Mouse (Mus musculus): ENCODE measurements around the gene P3h1. TPM values are rescaled to one million over a fixed set of nuclear protein-coding genes. Genes with fewer than 3 reads are reported as not detected.

The P3h1 gene
- polyA plus RNA-seq, 1 experiment from 2014 or later, result 22.4 TPM

- H3K27me3 ChIP-seq (replicated peaks; ENCODE audit: control insufficient read depth, insufficient read depth, low read length), result no peaks in the 10 kb centered on the region
- under 1% methylated on average over 39 of the region's 47 CpGs for WGBS
- H3K4me1 ChIP-seq (ENCODE audit: control insufficient read depth, insufficient read depth, low read length), result peaks cover 7% of the 10 kb centered on the region; the same call in 1 of the 2 replicates
- H3K9me3 ChIP-seq (ENCODE audit: control insufficient read depth, low read length), result no peaks in the 10 kb centered on the region
- no peaks in the 10 kb centered on the region for H3K36me3 ChIP-seq (ENCODE audit: control insufficient read depth, insufficient read depth, low read length)
- H3K4me3 ChIP-seq (ENCODE audit: low read length), result peak within 1 kb of the TSS; percentile 85
- peak; percentile 97 for ATAC-seq
- H3K4me2 ChIP-seq (ENCODE audit: low read depth, low read length), result peak within 1 kb of the TSS; percentile 74
- H3K27ac ChIP-seq (ENCODE audit: low read length), result peak within 1 kb of the TSS; percentile 65
- H3K9ac ChIP-seq (ENCODE audit: low read depth, low read length), result peak within 1 kb of the TSS; percentile 87
These were observed 37.7 kb upstream of the P3h1 start, which contains the start of gene Svbp for GRCm38 (mm10) chr4:119194909-119195581. TSS of gene Svbp (plus strand) at chr4:119195306.

DNA sequence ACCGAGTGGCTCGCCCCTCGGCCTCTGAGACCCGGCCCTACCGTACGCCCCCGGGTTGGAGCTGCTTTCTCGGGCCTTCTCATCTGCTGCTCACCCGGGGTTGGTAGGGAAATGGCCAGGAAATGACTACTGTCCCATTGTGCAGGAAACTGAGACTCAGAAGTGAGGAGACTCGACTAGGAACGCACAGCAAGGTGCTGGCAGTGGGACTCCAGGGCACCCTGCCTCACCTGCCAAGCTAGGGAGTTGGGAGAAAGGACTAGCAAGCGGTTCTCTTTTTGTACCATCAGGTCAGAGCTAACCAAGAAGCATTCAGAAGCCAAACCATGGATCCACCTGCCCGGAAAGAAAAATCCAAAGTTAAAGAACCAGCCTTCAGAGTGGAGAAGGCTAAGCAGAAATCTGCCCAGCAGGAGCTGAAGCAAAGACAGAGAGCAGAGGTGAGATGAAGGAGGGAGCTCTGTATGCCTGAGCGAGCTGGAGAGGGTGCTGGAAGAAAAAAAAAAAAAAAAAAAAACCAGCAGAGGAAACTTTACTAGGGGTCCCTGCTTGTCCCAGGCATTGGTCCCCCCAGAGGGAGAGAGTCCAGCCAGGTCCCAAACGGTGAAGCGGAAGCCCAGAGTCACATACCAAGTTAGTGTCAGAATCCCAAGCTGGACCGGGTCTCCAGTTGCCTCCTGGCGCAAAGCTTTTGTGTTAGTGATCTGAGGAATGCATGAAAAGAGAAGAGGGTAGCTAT lies 37.0 kb upstream of the P3h1 start:
- ATAC-seq, result peak; percentile 14
- 9% methylated on average over 18 of the region's 18 CpGs for WGBS

DNA sequence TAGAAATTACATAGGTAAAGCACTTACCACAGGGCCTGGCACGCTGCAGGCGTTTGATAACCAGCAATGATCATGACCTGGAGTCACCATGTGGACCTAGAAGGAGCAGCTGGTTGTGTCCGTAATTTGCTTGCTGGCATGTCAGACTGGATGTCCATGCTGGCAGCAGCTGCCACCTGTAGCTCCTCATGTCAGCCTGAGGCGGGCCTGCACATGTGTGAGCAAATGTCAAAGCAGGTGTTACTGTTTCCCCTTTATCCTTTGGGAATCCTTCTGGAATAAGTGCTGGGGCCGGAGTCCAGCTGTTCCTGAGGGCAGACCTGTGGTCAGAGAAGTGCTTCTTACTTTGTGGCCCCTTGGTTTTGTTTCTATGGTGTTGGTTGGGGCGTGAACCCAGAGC lies 34.6 kb upstream of the P3h1 start:
- 86% methylated on average over 6 of the region's 6 CpGs for WGBS

More for the DNA sequence above, 37.0 kb upstream of the P3h1 start:
- H3K4me3 ChIP-seq (ENCODE audit: low read length), result peak overlapping the region; percentile 85
- H3K4me2 ChIP-seq (ENCODE audit: low read depth, low read length), result peak overlapping the region; percentile 74
- H3K9me3 ChIP-seq (ENCODE audit: control insufficient read depth, low read length), result no peaks in the 10 kb centered on the region
- H3K36me3 ChIP-seq (ENCODE audit: control insufficient read depth, insufficient read depth, low read length), result 0 out of 2 replicates have a peak, but pooled peaks cover under 1% of the 10 kb centered on the region
- peaks cover 7% of the 10 kb centered on the region; the same call in 1 of the 2 replicates for H3K4me1 ChIP-seq (ENCODE audit: control insufficient read depth, insufficient read depth, low read length)
- H3K27ac ChIP-seq (ENCODE audit: low read length), result peak overlapping the region; percentile 65
- H3K9ac ChIP-seq (ENCODE audit: low read depth, low read length), result peak overlapping the region; percentile 87
- no peaks in the 10 kb centered on the region for H3K27me3 ChIP-seq (replicated peaks; ENCODE audit: control insufficient read depth, insufficient read depth, low read length)

DNA sequence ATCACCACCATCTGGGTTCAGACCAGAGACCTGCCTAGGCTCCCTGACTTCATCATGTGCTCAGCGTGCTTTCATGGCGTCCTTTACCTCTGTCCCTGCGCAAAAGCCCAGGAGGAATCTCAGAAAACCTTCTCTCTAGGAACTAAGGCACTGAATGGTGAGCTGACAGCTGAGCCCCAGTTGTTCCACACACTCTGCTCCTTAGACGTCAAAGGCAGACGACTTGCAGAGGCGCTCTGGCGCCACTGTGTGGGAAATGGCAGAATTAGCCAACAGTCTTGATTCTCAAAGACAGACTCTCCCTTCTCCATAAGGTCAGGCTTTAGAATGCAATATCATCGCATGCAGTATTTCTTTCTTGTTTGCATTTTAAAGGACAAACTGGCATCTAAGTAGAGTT lies 28.0 kb upstream of the P3h1 start:
- no peak overlapping the region for H3K9ac ChIP-seq (ENCODE audit: low read depth, low read length)
- H3K36me3 ChIP-seq (ENCODE audit: control insufficient read depth, insufficient read depth, low read length), result 0 out of 2 replicates have a peak, but pooled peaks cover 3% of the 10 kb centered on the region
- no peak overlapping the region for H3K4me2 ChIP-seq (ENCODE audit: low read depth, low read length)
- H3K4me1 ChIP-seq (ENCODE audit: control insufficient read depth, insufficient read depth, low read length), result no peaks in the 10 kb centered on the region
- no peaks in the 10 kb centered on the region for H3K9me3 ChIP-seq (ENCODE audit: control insufficient read depth, low read length)
- H3K4me3 ChIP-seq (ENCODE audit: low read length), result no peak overlapping the region
- WGBS, result 22% methylated on average over 8 of the region's 8 CpGs
- ATAC-seq, result 0 out of 2 replicates have a peak, but pooled peaks have one; percentile 38
- H3K27ac ChIP-seq (ENCODE audit: low read length), result no peak overlapping the region
- H3K27me3 ChIP-seq (replicated peaks; ENCODE audit: control insufficient read depth, insufficient read depth, low read length), result no peaks in the 10 kb centered on the region

More for the DNA sequence above, 34.6 kb upstream of the P3h1 start:
- Histone ChIP-seq H3K4me1 (ENCODE audit: control insufficient read depth, insufficient read depth, low read length) (peaks cover 7% of the 10 kb centered on the region; the same call in 1 of the 2 replicates), H3K36me3 (ENCODE audit: control insufficient read depth, insufficient read depth, low read length) (0 out of 2 replicates have a peak, but pooled peaks cover 3% of the 10 kb centered on the region), H3K27me3 (replicated peaks; ENCODE audit: control insufficient read depth, insufficient read depth, low read length) (no peaks in the 10 kb centered on the region), H3K4me2 (ENCODE audit: low read depth, low read length) (no peak overlapping the region), H3K9me3 (ENCODE audit: control insufficient read depth, low read length) (no peaks in the 10 kb centered on the region), H3K27ac (ENCODE audit: low read length) (no peak overlapping the region), H3K9ac (ENCODE audit: low read depth, low read length) (no peak overlapping the region), H3K4me3 (ENCODE audit: low read length) (no peak overlapping the region)
- no peak for ATAC-seq

- no peaks in the 10 kb centered on the region for H3K4me1 ChIP-seq (ENCODE audit: control insufficient read depth, insufficient read depth, low read length)
- H3K9me3 ChIP-seq (ENCODE audit: control insufficient read depth, low read length), result no peaks in the 10 kb centered on the region
- no peak for ATAC-seq
- H3K27ac ChIP-seq (ENCODE audit: low read length), result no peak overlapping the region
- H3K27me3 ChIP-seq (replicated peaks; ENCODE audit: control insufficient read depth, insufficient read depth, low read length), result no peaks in the 10 kb centered on the region
- 68% methylated on average over 8 of the region's 8 CpGs for WGBS
- no peak overlapping the region for H3K9ac ChIP-seq (ENCODE audit: low read depth, low read length)
- H3K4me3 ChIP-seq (ENCODE audit: low read length), result no peak overlapping the region
- H3K4me2 ChIP-seq (ENCODE audit: low read depth, low read length), result no peak overlapping the region
- H3K36me3 ChIP-seq (ENCODE audit: control insufficient read depth, insufficient read depth, low read length), result no peaks in the 10 kb centered on the region
These were observed 16.0 kb upstream of the P3h1 start for GRCm38 (mm10) chr4:119216667-119217066.

- H3K9ac ChIP-seq (ENCODE audit: low read depth, low read length), result no peak within 1 kb of the TSS
- H3K27ac ChIP-seq (ENCODE audit: low read length), result no peak within 1 kb of the TSS
- no peaks in the 10 kb centered on the region for H3K9me3 ChIP-seq (ENCODE audit: control insufficient read depth, low read length)
- ATAC-seq, result no peak
- H3K36me3 ChIP-seq (ENCODE audit: control insufficient read depth, insufficient read depth, low read length), result no peaks in the 10 kb centered on the region
- no peaks in the 10 kb centered on the region for H3K27me3 ChIP-seq (replicated peaks; ENCODE audit: control insufficient read depth, insufficient read depth, low read length)
- H3K4me3 ChIP-seq (ENCODE audit: low read length), result no peak within 1 kb of the TSS
- no peaks in the 10 kb centered on the region for H3K4me1 ChIP-seq (ENCODE audit: control insufficient read depth, insufficient read depth, low read length)
- no peak within 1 kb of the TSS for H3K4me2 ChIP-seq (ENCODE audit: low read depth, low read length)
- WGBS, result 17% methylated on average over 11 of the region's 11 CpGs
These were observed 14.5 kb upstream of the P3h1 start, which contains the start of gene Tmem269 for GRCm38 (mm10) chr4:119218169-119218568. TSS of gene Tmem269 (minus strand) at chr4:119218217.

- Histone ChIP-seq H3K9me3 (ENCODE audit: control insufficient read depth, low read length) (no peaks in the 10 kb centered on the region), H3K4me3 (ENCODE audit: low read length) (no peak overlapping the region), H3K9ac (ENCODE audit: low read depth, low read length) (no peak overlapping the region), H3K27me3 (replicated peaks; ENCODE audit: control insufficient read depth, insufficient read depth, low read length) (no peaks in the 10 kb centered on the region), H3K4me2 (ENCODE audit: low read depth, low read length) (no peak overlapping the region), H3K36me3 (ENCODE audit: control insufficient read depth, insufficient read depth, low read length) (peaks cover 17% of the 10 kb centered on the region), H3K27ac (ENCODE audit: low read length) (no peak overlapping the region), H3K4me1 (ENCODE audit: control insufficient read depth, insufficient read depth, low read length) (no peaks in the 10 kb centered on the region)
- WGBS, result 81% methylated on average over 1 of the region's 1 CpGs
- 0 out of 2 replicates have a peak, but pooled peaks have one; percentile 25 for ATAC-seq
These were observed 9.0 kb upstream of the P3h1 start for GRCm38 (mm10) chr4:119223696-119224095.

DNA sequence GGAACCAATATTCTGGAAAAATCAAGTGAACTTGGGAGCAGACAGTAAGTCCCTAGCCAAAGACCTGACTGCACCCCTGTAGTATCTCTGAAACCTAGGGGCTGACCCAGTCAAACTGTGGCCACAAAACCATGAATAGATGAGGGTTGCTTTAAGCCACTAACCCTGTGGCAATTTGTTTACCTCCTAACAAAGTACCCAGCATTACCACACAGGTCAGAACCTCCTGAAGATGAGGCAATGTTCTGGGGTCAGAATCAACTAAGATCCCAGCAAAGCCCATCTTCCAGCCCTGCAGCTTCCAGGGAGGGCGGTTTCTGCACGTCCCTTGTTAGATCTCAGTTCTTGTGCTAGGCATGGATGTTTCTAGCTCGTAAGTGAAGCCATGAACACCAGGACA lies 8.2 kb upstream of the P3h1 start:
- H3K4me3 ChIP-seq (ENCODE audit: low read length), result no peak overlapping the region
- H3K9me3 ChIP-seq (ENCODE audit: control insufficient read depth, low read length), result no peaks in the 10 kb centered on the region
- H3K27ac ChIP-seq (ENCODE audit: low read length), result no peak overlapping the region
- WGBS, result 93% methylated on average over 3 of the region's 3 CpGs
- no peak for ATAC-seq
- no peaks in the 10 kb centered on the region for H3K4me1 ChIP-seq (ENCODE audit: control insufficient read depth, insufficient read depth, low read length)
- H3K9ac ChIP-seq (ENCODE audit: low read depth, low read length), result no peak overlapping the region
- no peaks in the 10 kb centered on the region for H3K27me3 ChIP-seq (replicated peaks; ENCODE audit: control insufficient read depth, insufficient read depth, low read length)
- H3K36me3 ChIP-seq (ENCODE audit: control insufficient read depth, insufficient read depth, low read length), result peaks cover 17% of the 10 kb centered on the region
- no peak overlapping the region for H3K4me2 ChIP-seq (ENCODE audit: low read depth, low read length)

GRCm38 (mm10) chr4:119225719-119226118 lies 7.0 kb upstream of the P3h1 start:
- H3K9ac ChIP-seq (ENCODE audit: low read depth, low read length), result no peak overlapping the region
- WGBS, result 95% methylated on average over 9 of the region's 9 CpGs
- H3K36me3 ChIP-seq (ENCODE audit: control insufficient read depth, insufficient read depth, low read length), result peaks cover 17% of the 10 kb centered on the region

More at GRCm38 (mm10) chr4:119225719-119226118, 7.0 kb upstream of the P3h1 start:
- ATAC-seq, result no peak
- no peak overlapping the region for H3K4me3 ChIP-seq (ENCODE audit: low read length)
- H3K4me1 ChIP-seq (ENCODE audit: control insufficient read depth, insufficient read depth, low read length), result no peaks in the 10 kb centered on the region
- H3K27ac ChIP-seq (ENCODE audit: low read length), result no peak overlapping the region
- no peaks in the 10 kb centered on the region for H3K27me3 ChIP-seq (replicated peaks; ENCODE audit: control insufficient read depth, insufficient read depth, low read length)
- H3K9me3 ChIP-seq (ENCODE audit: control insufficient read depth, low read length), result no peaks in the 10 kb centered on the region
- no peak overlapping the region for H3K4me2 ChIP-seq (ENCODE audit: low read depth, low read length)
